Mouse (Mus musculus) layer of hippocampus, adult 18-20 months (tissue): ENCODE measurements around the gene Myom1. TPM values are rescaled to one million over a fixed set of nuclear protein-coding genes. Genes with fewer than 3 reads are reported as not detected.

Experiments
- DNase-seq, 2 experiments: peaks; one replicate each; pipeline ENCODE4 v3.0.0; 2022; ENCODE audit warnings: low spot score in 2 of 2
- total RNA-seq, 2 experiments: library from RNA; stranded (reverse); gene quantifications; 2 replicates each; pipeline ENCODE4 v1.2.3; 2021

The Myom1 gene
- total RNA-seq, 2 experiments from 2014 or later, result 1.4 to 2.6 TPM

GRCm38 (mm10) chr17:70991706-70992625, 10.5 kb upstream of the Myom1 start:
- DNase-seq, result no peak

GRCm38 (mm10) chr17:70992662-70993061, 9.8 kb upstream of the Myom1 start:
- no peak for DNase-seq

- no peak for DNase-seq
Observed at GRCm38 (mm10) chr17:70993385-70993807, 9.0 kb upstream of the Myom1 start.

GRCm38 (mm10) chr17:70994671-70995070, 7.8 kb upstream of the Myom1 start:
- no peak for DNase-seq

- no peak for DNase-seq
Observed at GRCm38 (mm10) chr17:70995551-70995950, 6.9 kb upstream of the Myom1 start.

GRCm38 (mm10) chr17:70997836-70998235, 4.6 kb upstream of the Myom1 start:
- no peak for DNase-seq

- DNase-seq, result no peak
Observed at GRCm38 (mm10) chr17:70998400-70998975, 3.9 kb upstream of the Myom1 start.

GRCm38 (mm10) chr17:70999187-70999586, 3.2 kb upstream of the Myom1 start:
- DNase-seq, result no peak

- no peak for DNase-seq
Observed at GRCm38 (mm10) chr17:71000255-71000654, 2.2 kb upstream of the Myom1 start.

- DNase-seq, result no peak
Observed at GRCm38 (mm10) chr17:71001067-71001466, 1.4 kb upstream of the Myom1 start.

- DNase-seq, result peak in 1 of 2 experiments; percentile 45
Observed at GRCm38 (mm10) chr17:71001699-71002080, 743 bp upstream of the Myom1 start.

GRCm38 (mm10) chr17:71002744-71003094, 286 bp downstream of the Myom1 start, which contains the start of gene Myl12a:
Myl12a (minus strand) TSS chr17:71002878.
- DNase-seq, result no peak

GRCm38 (mm10) chr17:71003112-71003511, 679 bp downstream of the Myom1 start:
- DNase-seq, result no peak

- no peak for DNase-seq
Observed at GRCm38 (mm10) chr17:71003721-71004120, 1.3 kb downstream of the Myom1 start.

GRCm38 (mm10) chr17:71004186-71004960, 1.9 kb downstream of the Myom1 start:
- DNase-seq, result no peak

GRCm38 (mm10) chr17:71006976-71007375, 4.5 kb downstream of the Myom1 start:
- no peak for DNase-seq

- no peak for DNase-seq
Observed at GRCm38 (mm10) chr17:71008676-71009075, 6.2 kb downstream of the Myom1 start.

GRCm38 (mm10) chr17:71009751-71010150, 7.3 kb downstream of the Myom1 start:
- no peak for DNase-seq

- no peak for DNase-seq
Observed at GRCm38 (mm10) chr17:71010646-71011242, 8.3 kb downstream of the Myom1 start.

GRCm38 (mm10) chr17:71011931-71012662, 9.7 kb downstream of the Myom1 start:
- no peak for DNase-seq

- no peak for DNase-seq
Observed at GRCm38 (mm10) chr17:71013105-71013504, 10.7 kb downstream of the Myom1 start.
